Mouse (Mus musculus) lung, adult 2 months (tissue): ENCODE data around the gene Pgpep1.

Source experiments
- CTCF ChIP-seq: fragments of 200-500 bp; IDR thresholded peaks from 2 replicates; pipeline ENCODE4 v1.5.1; 2011; ENCODE audit warnings: mild to moderate bottlenecking, low read length, control low read depth; ENCODE audit not compliant: insufficient read depth
- POLR2A ChIP-seq: fragments of 200-500 bp; IDR thresholded peaks from 2 replicates; pipeline ENCODE4 v1.6.1; 2011; ENCODE audit warnings: low read depth, mild to moderate bottlenecking, control low read depth, low read length, borderline replicate concordance; ENCODE audit errors: extremely low read depth

DNA sequence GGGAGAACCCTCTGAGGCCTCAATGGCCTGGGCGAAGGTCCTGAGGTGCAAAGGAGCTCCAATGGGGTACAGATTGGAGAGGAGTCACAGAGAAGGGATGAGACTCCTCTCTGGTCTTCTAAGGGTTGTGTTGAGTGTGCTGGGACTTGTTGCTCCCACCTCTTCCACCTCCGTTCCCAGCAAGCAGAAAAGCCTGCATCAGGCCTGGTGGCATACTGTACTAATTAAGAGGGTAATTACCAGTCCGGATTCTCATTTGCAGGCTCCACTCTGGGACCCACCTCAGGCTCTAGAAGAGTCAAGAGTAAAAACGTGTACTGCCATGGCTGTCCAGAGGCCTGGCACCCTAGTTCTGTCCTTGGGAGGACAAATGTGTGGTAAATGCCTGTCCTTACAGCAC lies 36.8 kb upstream of the Pgpep1 start:
- TF ChIP-seq POLR2A, result no peak
- TF ChIP-seq CTCF, result no peak
